Mouse (Mus musculus): ENCODE data around the gene Cpb1. TPM values are rescaled to one million over a fixed set of nuclear protein-coding genes. Genes with fewer than 3 reads are reported as not detected.

Cpb1 gene
- polyA plus RNA-seq, 1 experiment from 2014 or later = not detected

DNA sequence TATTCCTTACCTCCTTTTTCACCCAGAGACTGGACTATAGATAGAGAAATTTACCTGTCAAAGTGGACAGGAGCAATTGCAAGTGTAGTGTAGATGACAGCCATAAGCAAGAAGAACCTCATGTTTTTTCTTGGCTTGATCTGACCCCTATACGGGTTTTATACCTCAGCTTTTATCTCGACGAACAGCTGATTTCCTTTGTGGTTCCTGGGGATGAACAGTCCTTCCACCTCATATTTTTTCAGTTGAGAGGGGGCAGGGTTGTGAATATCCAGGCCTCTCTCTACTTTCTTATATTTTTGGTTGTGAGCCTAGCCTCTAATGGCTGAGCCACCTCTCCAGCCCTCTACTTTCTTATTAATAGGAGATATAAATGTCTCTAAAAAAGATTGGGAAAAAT is 33.5 kb downstream of the Cpb1 start, which contains the start of gene Cpa3:
Gene Cpa3 (minus strand): TSS at position 132 of the 400 bp plus-strand sequence.
- DNase-seq (ENCODE audit: extremely low spot score, low spot score) = no peak
- Histone ChIP-seq H3K36me3 (replicated peaks) (no peaks in the 10 kb centered on the region), H3K4me3 (no peak within 1 kb of the TSS), H3K9me3 (no peaks in the 10 kb centered on the region), H3K27me3 (ENCODE audit: poor library complexity, severe bottlenecking) (no peaks in the 10 kb centered on the region), H3K27ac (no peak within 1 kb of the TSS), H3K4me1 (no peaks in the 10 kb centered on the region)
- WGBS = 95% methylated on average over 3 of the region's 3 CpGs

GRCm38 (mm10) chr3:20239741-20240140 is 35.8 kb downstream of the Cpb1 start:
- no peak for DNase-seq (ENCODE audit: extremely low spot score, low spot score)
- Histone ChIP-seq H3K27ac (no peak overlapping the region), H3K4me3 (no peak overlapping the region), H3K4me1 (no peaks in the 10 kb centered on the region), H3K36me3 (replicated peaks) (no peaks in the 10 kb centered on the region), H3K27me3 (ENCODE audit: poor library complexity, severe bottlenecking) (no peaks in the 10 kb centered on the region), H3K9me3 (no peaks in the 10 kb centered on the region)
- WGBS = 88% methylated on average over 3 of the region's 3 CpGs

DNA sequence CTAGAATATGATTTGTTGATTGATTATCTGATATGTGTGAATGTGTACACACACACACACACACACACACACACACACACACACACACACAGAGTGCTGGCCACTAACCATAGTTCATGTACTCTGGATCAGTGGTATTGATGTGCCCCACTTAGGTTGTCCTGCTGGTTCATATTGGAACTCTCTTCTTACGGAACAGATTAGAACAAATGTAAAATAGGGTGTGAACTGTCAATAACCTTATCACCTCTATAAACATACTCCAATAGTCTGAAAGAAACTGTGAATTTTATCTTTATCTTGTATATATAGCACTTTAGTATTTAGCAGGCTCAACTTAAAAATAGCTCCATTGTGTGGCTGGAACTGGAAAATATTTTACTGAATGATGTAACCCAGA is 38.6 kb downstream of the Cpb1 start:
- DNase-seq (ENCODE audit: extremely low spot score, low spot score) = no peak
- Histone ChIP-seq H3K9me3 (no peaks in the 10 kb centered on the region), H3K27me3 (ENCODE audit: poor library complexity, severe bottlenecking) (no peaks in the 10 kb centered on the region), H3K36me3 (replicated peaks) (no peaks in the 10 kb centered on the region), H3K27ac (no peak overlapping the region), H3K4me3 (no peak overlapping the region), H3K4me1 (no peaks in the 10 kb centered on the region)
- WGBS = 88% methylated on average over 1 of the region's 1 CpGs

DNA sequence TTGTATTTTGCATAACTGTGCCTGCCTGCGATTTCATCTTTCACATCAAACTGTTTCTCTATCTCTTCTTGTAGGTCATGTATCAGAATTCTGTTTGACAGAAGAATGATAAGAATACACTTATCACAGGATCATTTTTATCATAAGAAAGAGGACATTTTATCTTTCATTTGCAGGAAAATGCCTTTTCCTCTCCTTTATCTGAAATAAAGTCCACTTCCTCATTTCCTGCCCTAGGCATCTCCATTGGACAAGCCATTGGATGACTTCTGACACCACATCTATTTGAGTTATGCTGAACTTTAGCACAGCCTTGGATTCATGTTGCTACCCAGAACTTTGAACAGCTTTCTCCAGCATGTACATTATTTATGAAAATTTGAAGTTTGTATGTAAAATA is 46.5 kb downstream of the Cpb1 start:
- no peak overlapping the region for H3K4me3 ChIP-seq
- no peak for DNase-seq (ENCODE audit: extremely low spot score, low spot score)
- 96% methylated on average over 1 of the region's 1 CpGs for WGBS
- no peaks in the 10 kb centered on the region for H3K27me3 ChIP-seq (ENCODE audit: poor library complexity, severe bottlenecking)
- no peaks in the 10 kb centered on the region for H3K4me1 ChIP-seq
- H3K9me3 ChIP-seq = no peaks in the 10 kb centered on the region
- H3K36me3 ChIP-seq (replicated peaks) = no peaks in the 10 kb centered on the region
- no peak overlapping the region for H3K27ac ChIP-seq

DNA sequence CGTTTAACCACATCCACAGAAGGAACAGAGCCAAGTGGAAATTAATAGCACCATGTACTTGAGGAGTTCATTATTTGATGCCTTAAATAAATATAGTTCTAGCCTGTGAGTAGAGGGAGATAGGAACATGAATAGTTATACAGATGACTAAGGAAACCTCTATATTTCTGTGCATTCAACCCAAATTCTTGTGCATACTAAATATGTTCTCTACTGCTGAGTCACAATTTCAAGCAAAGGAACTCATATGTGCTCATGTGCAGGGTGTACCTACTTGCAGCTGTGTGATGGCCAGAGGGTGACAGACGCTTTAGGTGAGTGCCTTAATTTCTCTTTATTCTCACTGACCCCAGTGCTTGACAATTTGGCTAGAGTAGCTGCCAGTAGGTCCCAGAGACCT is 50.1 kb downstream of the Cpb1 start:
- H3K4me3 ChIP-seq = no peak overlapping the region
- H3K36me3 ChIP-seq (replicated peaks) = no peaks in the 10 kb centered on the region
- DNase-seq (ENCODE audit: extremely low spot score, low spot score) = no peak
- no peaks in the 10 kb centered on the region for H3K4me1 ChIP-seq
- WGBS = 85% methylated on average over 2 of the region's 2 CpGs
- no peak overlapping the region for H3K27ac ChIP-seq
- no peaks in the 10 kb centered on the region for H3K27me3 ChIP-seq (ENCODE audit: poor library complexity, severe bottlenecking)
- H3K9me3 ChIP-seq = no peaks in the 10 kb centered on the region

- Histone ChIP-seq H3K4me1 (no peaks in the 10 kb centered on the region), H3K27me3 (ENCODE audit: poor library complexity, severe bottlenecking) (no peaks in the 10 kb centered on the region), H3K27ac (no peak overlapping the region), H3K4me3 (no peak overlapping the region), H3K9me3 (no peaks in the 10 kb centered on the region), H3K36me3 (replicated peaks) (no peaks in the 10 kb centered on the region)
- 93% methylated on average over 9 of the region's 9 CpGs for WGBS
- no peak for DNase-seq (ENCODE audit: extremely low spot score, low spot score)
Observed at GRCm38 (mm10) chr3:20222926-20223698, 52.4 kb downstream of the Cpb1 start.

- Histone ChIP-seq H3K36me3 (replicated peaks) (no peaks in the 10 kb centered on the region), H3K9me3 (no peaks in the 10 kb centered on the region), H3K27me3 (ENCODE audit: poor library complexity, severe bottlenecking) (no peaks in the 10 kb centered on the region), H3K4me3 (no peak overlapping the region), H3K4me1 (no peaks in the 10 kb centered on the region), H3K27ac (no peak overlapping the region)
- no peak for DNase-seq (ENCODE audit: extremely low spot score, low spot score)
- 82% methylated on average over 3 of the region's 3 CpGs for WGBS
Observed at GRCm38 (mm10) chr3:20222136-20222535, 53.4 kb downstream of the Cpb1 start.

DNA sequence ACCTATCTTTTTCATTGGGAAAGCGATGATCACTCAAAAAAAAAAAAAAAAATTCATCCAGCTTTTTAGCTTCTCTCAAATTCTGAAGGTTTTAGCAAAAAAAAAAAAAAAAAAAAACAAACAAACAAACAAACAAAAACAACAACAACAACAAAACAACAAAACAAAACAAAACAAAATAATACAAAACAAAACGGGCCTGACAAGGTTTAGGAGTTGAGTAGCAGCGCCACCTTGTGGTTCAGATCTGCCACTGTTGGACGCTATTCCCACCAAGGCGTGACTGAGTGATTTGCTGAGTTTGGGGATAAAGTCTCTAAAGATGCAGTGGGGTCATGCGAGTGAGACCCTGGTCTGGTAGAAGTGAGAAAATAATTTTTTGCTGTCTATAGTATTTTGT is 76.7 kb downstream of the Cpb1 start:
- Histone ChIP-seq H3K36me3 (replicated peaks) (no peaks in the 10 kb centered on the region), H3K4me3 (no peak overlapping the region), H3K4me1 (no peaks in the 10 kb centered on the region), H3K27me3 (ENCODE audit: poor library complexity, severe bottlenecking) (no peaks in the 10 kb centered on the region), H3K27ac (no peak overlapping the region), H3K9me3 (no peaks in the 10 kb centered on the region)
- peak; percentile 42 for DNase-seq (ENCODE audit: extremely low spot score, low spot score)
- WGBS = 29% methylated on average over 6 of the region's 6 CpGs

Small RNA genes within 50 kb of the gene (microRNA-seq; reads per million reads assigned to microRNA genes)
- gene Mir7007 = not detected

Other genes with a start within 250 kb of the Cpb1 start
- gene Hps3, start 240.4 kb downstream of the Cpb1 start, polyA plus RNA-seq (2016; fragmentation: Nextera tagmentation; extraction: Ambion mirVana) = 11.7 and 12.0 TPM in 2 replicates
- 19.7 and 21.4 TPM in 2 replicates for gene Hltf, start 217.9 kb downstream of the Cpb1 start, polyA plus RNA-seq (2016; fragmentation: Nextera tagmentation; extraction: Ambion mirVana)
- gene Gyg, start 120.4 kb downstream of the Cpb1 start, polyA plus RNA-seq (2016; fragmentation: Nextera tagmentation; extraction: Ambion mirVana) = 38.6 and 47.0 TPM in 2 replicates
- gene Cpa3, start 33.6 kb downstream of the Cpb1 start, polyA plus RNA-seq (2016; fragmentation: Nextera tagmentation; extraction: Ambion mirVana) = not detected in 2 replicates
- gene Agtr1b, start 91.4 kb upstream of the Cpb1 start, polyA plus RNA-seq (2016; fragmentation: Nextera tagmentation; extraction: Ambion mirVana) = not detected in 2 replicates